Mouse (Mus musculus) ovary, postnatal 36 days (tissue): ENCODE measurements at regions not wholly inside any gene's neighbourhood (a gene's known extent, or its start where the extent isn't known, plus 50 kb on each side); places are given as distances from the start of the nearest gene placed in this dataset.

Source experiments
- DNase-seq: peaks from one replicate; pipeline ENCODE4 v3.0.0; 2022; ENCODE audit warnings: low spot score, mixed read lengths

DNA sequence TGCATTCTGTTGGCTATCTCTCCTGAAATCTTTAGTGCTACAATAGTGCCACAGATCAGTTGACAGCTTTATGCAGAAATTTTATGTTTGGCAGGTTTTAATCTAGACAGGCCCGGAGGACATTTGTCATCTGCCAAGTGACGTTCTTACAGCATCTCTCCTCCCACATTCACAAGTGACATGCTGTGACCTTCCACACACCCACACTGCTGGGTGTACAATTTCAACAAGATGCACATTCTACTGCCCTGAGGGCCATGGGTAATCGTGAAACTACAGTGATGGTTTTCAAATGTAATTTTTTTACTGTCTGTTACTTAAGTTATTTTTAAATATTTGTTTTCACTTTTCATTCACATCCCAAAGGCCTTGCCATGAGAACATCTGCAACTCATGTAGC lies 639.2 kb upstream of the Gm11114 start:
- no peak for DNase-seq

DNA sequence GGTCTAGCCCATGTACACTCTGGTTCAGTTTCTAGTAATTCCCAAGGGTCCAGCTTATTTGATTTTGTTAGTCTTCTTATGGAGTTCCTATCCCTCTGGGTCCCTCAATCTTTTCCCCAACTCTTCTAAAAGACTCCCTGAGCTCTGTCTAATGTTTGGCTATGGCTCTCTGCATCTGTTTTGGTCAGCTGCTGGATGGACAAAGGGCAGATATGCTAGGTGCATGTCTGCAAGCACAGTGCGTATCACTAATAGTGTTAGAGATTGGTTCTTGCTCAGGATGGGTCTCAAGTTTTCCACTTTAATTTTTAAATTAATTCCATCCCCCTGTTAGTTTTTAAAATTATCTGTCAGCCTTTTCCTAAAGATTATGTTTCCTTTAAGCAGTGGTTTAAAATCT lies 634.2 kb upstream of the Gm11114 start:
- no peak for DNase-seq

DNA sequence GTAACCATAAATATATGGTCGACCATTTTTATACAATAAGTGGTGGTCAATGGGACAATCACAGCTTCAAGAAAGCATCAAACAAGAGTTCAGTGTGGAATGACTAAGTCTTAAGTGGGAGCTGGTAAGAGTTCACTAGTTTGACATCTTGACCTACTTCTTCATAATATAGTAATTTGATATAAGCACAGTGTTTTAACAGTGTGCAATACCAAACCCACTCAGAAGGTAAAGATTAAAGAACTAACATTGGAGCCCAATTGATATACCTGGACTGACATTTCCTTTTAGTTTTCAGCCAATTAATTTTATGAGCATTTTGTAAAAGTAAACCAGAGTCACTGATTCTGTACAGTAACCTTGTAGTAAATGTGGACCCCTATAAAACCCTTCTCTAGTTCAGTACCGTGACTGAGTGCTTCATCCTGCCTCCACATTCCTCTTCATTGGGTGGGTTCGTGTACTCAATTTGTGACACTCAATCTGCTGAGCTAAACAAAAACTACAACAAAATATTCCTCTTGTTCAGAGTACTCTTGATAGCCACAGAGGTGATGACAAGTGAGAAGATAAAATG lies 593.9 kb upstream of the Gm11114 start:
- no peak for DNase-seq

DNA sequence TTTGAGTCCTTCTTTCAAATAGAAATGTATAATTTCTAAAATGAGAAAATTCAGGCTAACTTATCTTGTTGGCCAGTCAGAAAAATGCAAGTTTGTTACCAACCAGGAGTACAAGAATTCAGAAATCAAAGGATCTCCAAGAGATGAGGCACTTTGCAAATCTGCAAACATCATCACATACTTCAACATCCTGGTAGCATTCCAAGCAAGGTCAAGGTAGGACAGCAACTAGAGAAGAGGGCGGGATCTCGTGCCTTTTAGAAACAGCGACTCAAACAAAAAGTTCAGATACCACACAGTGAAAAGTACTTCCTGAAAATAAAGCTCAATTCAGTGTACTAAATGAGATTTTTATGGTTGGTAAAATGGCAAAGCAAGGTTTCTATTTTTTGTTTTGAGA lies 593.2 kb upstream of the Gm11114 start:
- no peak for DNase-seq

DNA sequence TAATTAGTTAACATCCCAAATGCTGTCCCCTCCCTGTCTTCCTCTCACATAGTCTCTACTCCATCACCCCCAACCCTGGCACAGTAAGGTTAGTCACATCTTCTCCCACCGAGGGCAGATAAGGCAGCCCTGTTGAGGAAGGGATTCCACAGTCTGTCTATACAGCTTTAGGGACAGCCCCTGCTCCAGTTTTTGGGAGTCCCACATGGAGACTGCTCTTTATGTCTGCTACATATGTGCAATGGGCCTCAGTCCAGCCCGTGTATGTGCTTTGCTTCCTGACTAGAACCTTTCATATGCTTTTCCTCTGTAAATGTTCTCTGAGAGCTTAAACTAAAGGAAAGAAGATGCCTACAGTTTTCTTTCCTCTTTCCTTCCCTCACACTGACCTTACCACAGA lies 592.1 kb upstream of the Gm11114 start:
- DNase-seq = no peak

DNA sequence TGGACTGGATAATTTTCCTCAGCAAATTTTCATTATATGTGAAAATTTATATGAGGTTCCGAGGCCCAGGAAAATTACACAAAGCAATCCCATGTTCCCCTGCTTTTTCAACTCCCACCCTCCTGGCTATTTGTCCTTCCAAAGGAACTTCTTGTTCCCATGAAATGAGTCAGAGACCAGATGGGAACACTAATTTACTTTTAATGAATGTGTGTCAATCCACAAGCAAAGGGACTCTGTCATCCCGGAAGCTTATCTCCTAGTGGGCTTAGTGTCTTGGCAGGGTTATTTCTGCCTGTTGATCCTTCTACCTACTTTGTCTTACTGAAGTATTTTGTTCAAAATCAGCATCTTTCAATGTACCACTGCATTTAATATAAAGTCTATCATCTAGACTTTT lies 573.3 kb upstream of the Gm11114 start:
- no peak for DNase-seq

DNA sequence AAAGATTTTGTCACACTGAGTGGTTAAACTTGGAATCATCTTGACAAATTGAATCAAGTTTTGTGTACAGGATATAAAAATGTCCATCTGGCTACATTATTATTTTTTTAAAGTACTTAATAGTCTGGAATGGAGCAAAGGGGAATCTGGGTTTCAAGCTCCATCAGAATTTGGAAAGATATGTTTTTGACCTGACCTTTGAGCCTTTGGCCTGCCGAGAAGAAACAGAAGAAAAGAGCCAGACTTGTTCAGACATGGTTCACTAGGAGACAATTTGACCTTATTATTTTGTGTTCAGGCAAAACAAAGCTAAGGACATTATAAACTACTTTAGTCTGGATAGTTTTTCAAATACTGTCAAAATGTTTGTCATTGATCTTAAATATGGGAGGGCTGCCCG lies 572.2 kb upstream of the Gm11114 start:
- DNase-seq = no peak

DNA sequence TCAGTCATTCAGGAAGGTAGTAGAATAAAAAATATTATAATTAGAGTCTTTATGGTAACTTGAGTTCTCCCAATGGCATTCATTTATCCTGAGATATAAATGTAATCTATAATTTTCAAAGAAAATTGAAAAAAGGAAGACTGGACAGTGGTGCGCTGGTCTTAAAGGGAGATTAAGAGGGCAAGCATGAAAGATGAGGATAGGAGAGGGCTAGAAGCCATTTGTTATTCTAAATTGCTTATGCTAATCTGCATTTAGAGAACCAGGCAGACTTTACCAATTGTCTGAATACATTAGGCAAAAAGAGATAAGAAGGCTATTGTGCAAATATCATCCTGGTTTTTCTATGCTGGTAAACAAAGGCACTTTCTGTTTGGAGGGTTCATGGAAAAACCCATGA lies 558.2 kb upstream of the Gm11114 start:
- no peak for DNase-seq

DNA sequence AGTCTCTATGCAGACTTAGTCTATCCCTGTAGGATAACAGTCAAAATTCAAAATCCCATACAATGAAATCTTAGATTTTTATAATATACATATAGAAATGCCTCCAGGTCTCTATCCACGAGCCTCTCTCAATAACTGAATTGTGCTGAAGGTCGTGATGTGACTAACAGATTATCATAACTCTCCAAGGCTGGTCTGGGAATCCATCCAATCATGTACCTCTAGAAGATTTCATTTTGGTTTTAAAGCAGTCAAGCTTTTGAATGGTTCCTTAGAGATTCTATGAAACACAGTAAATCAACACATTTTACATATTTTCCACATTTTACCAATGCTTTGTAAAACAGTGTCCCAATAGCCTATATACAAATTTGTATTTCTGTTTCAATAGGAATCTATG lies 557.7 kb upstream of the Gm11114 start:
- DNase-seq = no peak

DNA sequence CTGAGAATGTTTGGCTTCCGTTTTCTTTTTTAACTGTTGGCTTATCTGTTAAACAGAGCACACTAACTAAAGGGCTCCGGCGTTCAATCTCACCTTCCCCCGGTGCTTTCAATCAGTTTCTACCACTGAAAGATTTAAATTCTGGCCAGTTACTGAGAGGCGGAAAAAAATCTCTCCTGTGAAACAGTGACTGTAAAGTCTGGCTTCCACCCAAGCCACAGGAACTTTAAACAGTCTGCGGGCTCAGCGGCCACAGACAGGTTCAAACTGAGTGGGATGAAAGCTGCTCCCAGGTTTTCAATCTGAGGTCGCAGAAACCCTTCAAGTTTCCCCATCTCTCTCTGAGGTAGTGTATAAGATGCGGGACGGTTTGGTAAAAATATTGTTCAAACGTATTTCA lies 538.2 kb upstream of the Gm11114 start:
- peak; percentile 8 for DNase-seq

DNA sequence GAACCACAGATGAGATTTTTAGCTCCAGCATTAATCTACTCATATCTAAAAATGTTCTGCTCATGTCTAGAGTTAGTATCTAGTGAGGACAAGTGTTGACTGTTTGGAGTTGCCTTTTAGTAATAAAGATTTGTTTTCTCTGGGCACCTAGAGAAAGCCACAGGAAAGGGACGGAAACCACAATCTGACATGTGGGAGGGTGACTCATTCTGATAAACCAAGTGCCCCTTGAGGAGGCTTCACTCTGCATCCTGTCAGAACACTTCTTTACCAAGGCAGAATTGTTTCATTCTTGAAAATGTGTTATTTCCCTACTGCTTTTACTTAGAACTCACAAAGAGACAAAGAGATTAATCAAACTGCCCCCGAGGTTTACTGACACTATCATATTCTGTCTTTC lies 537.4 kb upstream of the Gm11114 start:
- DNase-seq = no peak

DNA sequence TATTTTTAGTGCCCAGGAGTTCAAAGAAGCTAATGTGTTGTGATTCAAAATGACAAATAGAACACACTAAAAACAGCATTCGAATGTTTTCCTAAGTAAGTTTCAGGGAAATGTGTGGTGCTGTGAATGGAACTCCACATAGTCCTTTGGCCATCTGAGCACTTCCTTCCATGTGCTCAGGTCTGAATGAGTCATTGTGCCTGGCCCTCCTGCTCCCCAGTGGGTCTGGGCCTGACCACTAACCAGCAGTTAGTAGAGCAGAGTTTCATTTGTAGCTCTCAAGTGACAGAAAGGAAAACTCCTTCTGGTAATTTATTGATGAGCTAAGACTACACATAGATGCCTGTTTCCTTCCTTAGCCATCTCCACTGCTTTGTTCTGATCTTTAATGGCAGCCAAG lies 533.4 kb upstream of the Gm11114 start:
- DNase-seq = no peak

DNA sequence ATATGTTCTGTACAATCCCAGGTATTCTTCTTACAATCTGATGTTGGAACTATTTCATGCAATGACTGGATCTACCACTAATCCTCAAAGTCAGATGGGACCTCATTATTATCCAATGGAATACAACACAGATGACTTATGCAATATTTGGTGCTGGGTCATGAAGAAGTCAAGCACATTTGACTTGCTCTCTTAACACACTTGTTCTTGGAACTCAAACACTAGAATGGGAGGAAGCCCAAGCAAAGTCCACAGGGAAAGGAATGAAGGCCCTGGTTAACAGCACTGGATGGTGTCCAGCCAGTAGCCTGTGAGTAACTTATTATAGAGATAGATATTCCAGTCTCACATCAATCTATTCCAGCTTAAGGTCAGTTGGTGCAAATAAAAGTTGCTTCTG lies 486.8 kb upstream of the Gm11114 start:
- DNase-seq = no peak

DNA sequence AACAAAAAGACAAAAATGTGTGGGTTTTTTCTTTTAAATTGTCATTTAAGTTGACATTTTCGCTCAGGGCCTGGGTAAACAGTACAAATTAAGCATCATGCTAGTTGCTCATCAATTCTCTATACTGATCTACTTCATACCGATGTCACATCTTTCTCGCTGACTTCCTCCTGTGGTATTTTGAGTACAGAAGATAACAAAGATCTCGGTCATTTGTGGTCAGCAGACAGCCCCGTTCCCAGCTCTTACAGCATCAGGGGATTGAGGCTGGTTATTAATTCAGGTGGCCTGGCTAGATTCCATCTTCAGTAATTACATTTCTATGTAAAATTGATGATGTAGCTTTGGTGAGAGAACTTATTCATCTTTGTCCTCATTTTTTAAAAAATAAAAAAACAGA lies 483.6 kb upstream of the Gm11114 start:
- DNase-seq = no peak

DNA sequence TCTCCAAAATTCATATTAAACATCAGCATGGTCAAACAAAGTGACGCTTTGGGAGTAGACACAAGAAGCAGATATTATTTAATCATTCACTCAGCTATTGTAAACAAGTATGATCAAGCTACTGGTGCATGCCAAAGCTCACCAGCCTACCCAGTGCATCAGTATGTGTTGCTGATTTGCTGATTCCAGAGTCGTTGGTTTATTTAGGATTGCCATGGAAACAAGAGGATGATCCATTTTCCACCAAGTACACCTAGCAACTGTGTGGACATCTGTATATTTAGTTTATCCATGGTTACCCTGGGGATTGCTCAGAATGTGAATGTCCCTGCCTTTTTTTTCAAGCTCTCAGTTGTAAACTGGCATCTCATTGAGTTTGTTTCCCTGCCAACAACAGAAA lies 481.9 kb upstream of the Gm11114 start:
- DNase-seq = no peak

DNA sequence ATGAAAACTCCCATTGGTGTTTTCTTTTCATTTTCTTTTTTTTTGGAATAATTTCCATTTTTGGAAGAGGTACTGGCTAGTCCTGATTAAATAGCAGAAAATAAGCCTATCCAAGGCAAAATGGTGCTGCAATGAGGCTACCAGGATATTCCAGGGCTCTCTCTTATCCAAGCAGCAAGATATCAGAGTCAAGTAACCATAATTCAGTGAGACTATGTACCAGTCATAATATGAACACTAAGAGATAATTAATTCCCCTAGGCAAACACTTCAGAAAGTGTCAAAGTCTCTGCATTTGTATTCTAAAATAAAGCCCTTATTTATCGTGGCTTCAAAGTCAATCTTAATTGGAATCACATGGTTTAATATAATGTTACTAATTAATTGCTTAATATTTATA lies 475.1 kb upstream of the Gm11114 start:
- no peak for DNase-seq

DNA sequence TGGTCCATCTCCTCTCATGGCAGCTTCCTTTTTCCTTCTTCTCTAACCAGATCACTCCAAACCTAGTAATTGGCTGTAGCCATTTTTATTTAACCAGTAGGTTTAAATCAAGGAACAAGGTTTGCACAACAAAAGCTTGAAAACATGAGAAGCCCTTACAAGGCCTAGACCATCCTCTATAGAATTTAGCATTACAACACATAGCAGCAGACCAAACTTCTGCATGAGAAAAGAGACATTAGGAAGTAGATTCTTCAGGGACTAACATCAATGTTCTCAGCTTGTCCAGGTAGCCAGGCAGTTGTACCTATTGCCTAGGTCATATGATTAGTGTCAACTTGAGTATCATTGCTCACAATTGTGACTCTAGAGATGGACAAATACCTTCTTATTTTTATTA lies 468.6 kb upstream of the Gm11114 start:
- DNase-seq = no peak

DNA sequence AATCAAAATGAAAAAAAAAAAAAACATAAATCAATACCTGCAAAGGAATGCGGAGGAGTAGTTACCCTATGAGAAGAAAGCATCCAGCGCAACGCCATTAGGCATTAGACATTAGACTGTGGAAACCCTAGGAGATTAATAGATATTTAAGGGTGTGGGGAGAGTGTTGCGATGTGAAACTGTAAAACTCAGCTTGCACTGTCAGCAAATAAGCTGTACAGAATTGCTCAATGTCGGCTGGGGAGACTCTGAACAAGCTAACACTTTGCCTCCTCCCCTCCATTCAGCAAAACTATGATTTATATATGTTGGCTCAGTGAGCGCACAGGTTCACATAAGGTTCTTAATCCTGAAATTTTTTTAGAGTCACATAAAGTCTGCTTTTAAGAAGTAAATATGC lies 451.0 kb upstream of the Gm11114 start:
- DNase-seq = no peak

DNA sequence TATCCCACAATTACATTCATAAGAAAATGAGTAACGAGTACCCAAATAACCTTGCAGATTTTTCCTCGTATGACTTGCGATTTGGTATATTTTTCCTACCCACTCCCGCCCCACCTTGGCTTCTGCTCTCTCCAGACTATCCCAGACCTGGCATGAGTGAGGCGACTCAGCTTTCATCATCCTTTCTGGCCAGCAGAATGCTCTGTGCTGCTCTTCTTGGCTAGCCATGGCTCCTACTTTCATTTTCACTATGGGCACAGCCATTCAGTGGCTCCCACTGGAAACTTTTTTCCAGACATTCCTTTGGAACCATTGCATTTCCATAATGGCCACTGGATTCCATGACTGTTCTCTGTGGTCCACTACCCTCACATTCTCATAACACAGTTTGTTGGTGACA lies 449.1 kb upstream of the Gm11114 start:
- DNase-seq = no peak

DNA sequence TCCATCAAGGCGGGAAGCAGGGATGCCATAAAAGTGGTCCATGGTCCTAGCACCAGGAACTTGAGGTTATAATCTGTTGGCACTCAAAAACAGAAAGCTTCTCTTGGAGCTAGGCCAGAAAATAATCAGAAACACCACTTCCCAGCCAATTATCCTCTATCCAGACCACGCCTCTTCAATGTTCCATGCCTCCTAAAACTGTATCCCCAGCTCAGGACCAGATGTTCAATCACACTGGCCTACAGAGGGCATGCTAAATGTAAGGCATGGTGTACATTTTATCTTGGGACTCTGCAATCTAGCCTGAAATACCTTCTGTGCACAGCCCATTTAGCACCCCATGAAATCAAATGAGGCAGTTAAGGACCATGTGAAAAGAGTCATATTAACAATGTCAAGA lies 418.4 kb upstream of the Gm11114 start:
- DNase-seq = no peak

DNA sequence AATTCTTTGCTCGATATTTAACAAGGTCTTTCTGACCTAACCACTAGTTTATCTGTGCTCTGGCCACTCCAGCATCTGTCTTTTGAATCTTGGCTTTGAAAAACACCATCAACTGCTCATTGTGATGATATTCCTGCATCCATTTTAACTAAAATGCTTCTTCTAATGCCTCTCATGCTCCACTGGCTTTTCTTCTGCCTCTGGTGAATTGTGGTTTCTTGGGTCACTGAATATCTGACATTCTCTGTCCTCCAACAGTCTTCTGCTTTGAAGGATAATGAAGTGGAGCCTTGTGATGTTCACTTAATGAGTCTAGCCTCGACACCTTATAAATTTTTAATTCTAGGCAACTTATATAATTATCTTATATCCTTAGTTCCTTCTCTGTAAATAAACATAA lies 416.5 kb upstream of the Gm11114 start:
- no peak for DNase-seq

DNA sequence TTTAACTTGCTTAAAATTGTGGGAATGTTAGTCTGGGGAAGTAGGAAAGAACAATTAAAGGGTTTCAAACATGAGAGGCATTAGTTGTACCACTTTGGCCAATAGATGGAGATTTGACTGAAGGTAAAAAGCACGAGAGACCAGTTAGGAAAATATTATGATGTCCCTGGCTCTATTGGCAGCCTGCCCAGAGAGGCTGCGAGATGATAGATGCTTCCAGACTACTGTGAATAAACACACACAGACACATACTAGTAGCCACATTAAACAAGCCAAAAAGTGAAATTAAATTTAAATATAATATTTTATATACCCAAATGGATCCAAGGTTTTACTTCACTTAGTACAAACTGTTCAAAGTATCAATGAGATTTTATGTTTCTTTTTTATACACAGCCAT lies 411.9 kb upstream of the Gm11114 start:
- DNase-seq = peak; percentile 62

DNA sequence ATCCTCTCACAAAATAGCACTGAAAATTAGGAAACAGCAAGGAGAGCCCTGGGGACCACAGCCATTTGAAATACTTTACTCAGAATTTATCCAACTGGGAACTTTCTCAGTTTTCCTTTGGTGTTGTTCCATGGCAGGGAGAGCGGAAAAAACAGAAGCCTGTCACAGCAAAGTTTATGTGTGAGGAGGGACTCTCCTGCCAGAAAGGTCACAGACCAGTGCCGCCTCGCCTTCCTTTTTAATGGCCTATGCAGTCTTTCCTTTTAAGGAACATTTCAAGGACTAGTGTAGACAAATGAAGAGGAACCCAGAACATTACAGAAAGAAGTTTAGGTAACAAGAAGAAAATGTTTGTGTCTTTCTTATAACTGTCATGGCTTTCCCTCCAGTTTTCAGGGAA lies 406.3 kb upstream of the Gm11114 start:
- DNase-seq = no peak

DNA sequence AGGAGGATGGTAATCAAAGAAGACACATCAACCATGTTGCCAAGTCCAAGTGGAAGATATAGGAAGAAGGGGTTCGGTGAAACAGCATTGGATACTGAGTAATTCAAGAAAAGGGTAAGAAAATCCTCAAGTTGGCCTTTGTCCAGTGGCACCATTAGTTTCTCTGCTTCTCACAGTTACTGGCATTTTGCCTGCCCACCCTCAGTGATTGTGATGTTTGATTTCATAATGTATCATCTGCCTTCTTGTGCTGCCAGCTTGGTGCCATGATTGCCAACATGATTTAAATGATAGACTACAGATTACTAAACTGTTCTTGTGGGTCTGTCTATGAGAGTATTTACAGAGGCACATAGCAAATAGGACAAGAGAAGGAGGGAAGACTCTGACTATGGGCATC lies 399.3 kb upstream of the Gm11114 start:
- no peak for DNase-seq

DNA sequence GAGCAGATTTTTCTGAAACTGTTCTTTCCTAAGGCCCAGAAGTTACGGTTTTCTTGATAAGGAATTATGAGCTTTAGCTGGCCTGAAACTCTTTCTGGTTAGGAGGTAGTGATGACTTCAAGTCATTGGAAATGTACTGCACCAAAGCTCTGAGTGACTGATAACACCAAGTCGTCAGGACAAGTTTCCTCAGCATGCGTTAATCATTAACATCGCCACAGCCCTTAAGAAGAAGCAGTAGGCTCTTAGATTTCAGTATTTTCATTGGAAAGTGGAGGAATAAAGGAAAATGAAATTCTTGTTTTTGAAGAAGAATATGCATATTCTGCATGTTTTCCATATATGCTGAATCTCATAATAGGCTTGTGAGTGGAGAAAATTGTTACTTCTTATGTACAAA lies 390.3 kb upstream of the Gm11114 start:
- no peak for DNase-seq
